21 mouse cellular contexts compared by ENCODE assay signal in the genomic region with DNA sequence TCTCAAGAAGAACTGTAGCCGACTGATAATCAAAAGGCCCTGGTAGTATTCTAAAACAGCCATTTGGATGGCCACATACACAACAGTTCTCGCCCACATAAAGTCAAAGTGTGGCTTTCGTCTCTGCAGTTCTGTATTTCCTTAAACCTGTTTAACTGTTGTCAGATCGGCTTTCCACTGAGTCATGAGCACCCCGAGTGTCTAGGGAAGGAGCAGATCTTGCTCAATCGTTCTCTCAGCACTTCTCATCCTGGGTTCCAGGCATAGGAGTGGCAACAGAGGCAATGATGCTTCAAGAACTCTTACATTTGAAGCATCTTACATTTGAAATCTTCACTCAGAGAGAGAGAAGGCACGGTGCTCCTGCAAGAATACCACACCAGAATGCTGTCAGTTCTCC. TPM values are rescaled to one million over a fixed set of nuclear protein-coding genes. Genes with fewer than 3 reads are reported as not detected.
A peak's percentile ranks its signal among the peaks of the same experiment; 100 is the strongest.
DNase-seq lines count a peak whose midpoint lies in the region; ATAC-seq and TF ChIP-seq lines count a peak whose summit lies in the region.
"Had no signal": no experiment of that assay in that cellular context is flagged by ENCODE, and none has a peak within 500 bp of the region (broad histone marks: within the 10 kb centered on the region; RNA-seq: fewer than 3 reads in every experiment).

No protein-coding gene starts in this region.

- H3K9me3 ChIP-seq in heart, embryonic 11.5 days (replicated peaks; ENCODE audit: control insufficient read depth, low read length), result no peaks in the 10 kb centered on the region
- H3K9me3 ChIP-seq: embryonic facial prominence, embryonic 12.5 days; forebrain, embryonic 12.5 days; hindbrain, embryonic 12.5 days had no signal

- no peaks in the 10 kb centered on the region for H3K36me3 ChIP-seq in heart, embryonic 11.5 days (ENCODE audit: control insufficient read depth, insufficient read depth, low read length)
- H3K36me3 ChIP-seq: embryonic facial prominence, embryonic 12.5 days; hindbrain, embryonic 12.5 days had no signal

- 80% methylated on average over 7 of the region's 7 CpGs for WGBS in heart, embryonic 11.5 days (ENCODE audit: insufficient replicate concordance)

- ATAC-seq in megakaryocyte progenitor cell, adult 5-6 weeks (replicated peaks; ENCODE audit: poor library complexity), result peak; percentile 75
- ATAC-seq in heart, embryonic 11.5 days (replicated peaks; ENCODE audit: insufficient number of reproducible peaks, low FRiP score, low TSS enrichment), result no peak
- ATAC-seq: forebrain, embryonic 16.5 days; hindbrain, embryonic 16.5 days had no signal

- H3K4me3 ChIP-seq in cortical plate, adult 2 months (ENCODE audit: insufficient read depth, low read length), result no peak overlapping the region
- no peak overlapping the region for H3K4me3 ChIP-seq in heart, embryonic 11.5 days (ENCODE audit: low read depth, low read length)
- H3K4me3 ChIP-seq: embryonic facial prominence, embryonic 12.5 days; forebrain, embryonic 12.5 days; gastrocnemius, adult 2 months; hindbrain, embryonic 12.5 days had no signal

- no peak for TF ChIP-seq POLR2A in cortical plate, adult 2 months (IDR thresholded peaks at IDR 0.05; ENCODE audit: extremely low read depth, insufficient read depth, low read length)

- peak; percentile 4 to 15 for DNase-seq in lung, adult 18-20 months
- no peak for DNase-seq in lung, postnatal 10 days
- peak; percentile 49 for DNase-seq in 416B (ENCODE audit: low read depth)
- DNase-seq in kidney, adult 9 months, result no peak
- DNase-seq: adrenal gland, adult 2 months; adrenal gland, postnatal 25 days; cerebellum, adult 11 months; cerebellum, adult 8-10 months; gastrocnemius, adult 2 months; gastrocnemius, postnatal 25 days; heart, adult 11 months; heart, postnatal 10 days; heart, postnatal 4 days had no signal

- H3K27me3 ChIP-seq in heart, embryonic 11.5 days (ENCODE audit: control insufficient read depth, insufficient read depth, low read length), result no peaks in the 10 kb centered on the region
- H3K27me3 ChIP-seq: embryonic facial prominence, embryonic 12.5 days; forebrain, embryonic 12.5 days; hindbrain, embryonic 12.5 days had no signal

- H3K9ac ChIP-seq in heart, embryonic 11.5 days (ENCODE audit: low read depth, low read length), result no peak overlapping the region
- H3K9ac ChIP-seq: embryonic facial prominence, embryonic 12.5 days; forebrain, embryonic 12.5 days; hindbrain, embryonic 12.5 days had no signal

- H3K4me2 ChIP-seq in heart, embryonic 11.5 days, result no peak overlapping the region
- H3K4me2 ChIP-seq: embryonic facial prominence, embryonic 12.5 days; forebrain, embryonic 12.5 days; hindbrain, embryonic 12.5 days had no signal

- 0 out of 2 replicates have a peak overlapping the region, but pooled peaks have one; percentile 3 for H3K27ac ChIP-seq in cortical plate, adult 2 months (ENCODE audit: insufficient read depth, low read length)
- H3K27ac ChIP-seq in heart, embryonic 11.5 days (ENCODE audit: low read depth, low read length), result no peak overlapping the region
- H3K27ac ChIP-seq: embryonic facial prominence, embryonic 12.5 days; forebrain, embryonic 12.5 days; gastrocnemius, adult 2 months; hindbrain, embryonic 12.5 days had no signal

- no peak for TF ChIP-seq CTCF in cortical plate, adult 2 months (IDR thresholded peaks at IDR 0.05; ENCODE audit: extremely low read depth, insufficient read depth, low read length)

- peaks cover 4% of the 10 kb centered on the region; the same call in 1 of the 2 replicates for H3K4me1 ChIP-seq in cortical plate, adult 2 months (ENCODE audit: control insufficient read depth, insufficient read depth, low read length)
- H3K4me1 ChIP-seq in heart, embryonic 11.5 days (ENCODE audit: control insufficient read depth, insufficient read depth, low read length), result no peaks in the 10 kb centered on the region
- H3K4me1 ChIP-seq: embryonic facial prominence, embryonic 12.5 days had no signal

RNA-seq across cellular contexts. Expression of a gene that starts 6.7 kb away (rescaled TPM):
- polyA plus RNA-seq in cortical plate, adult 2 months (2012; rRNA removed), result 44.6 and 51.7 TPM in 2 replicates
- total RNA-seq in megakaryocyte progenitor cell, adult 5-6 weeks (2015), result 33.7 and 38.3 TPM in 2 replicates
- 6.2 and 9.2 TPM in 2 replicates for total RNA-seq in megakaryocyte progenitor cell, adult 5-6 weeks (2017)
- polyA plus RNA-seq in heart, embryonic 11.5 days (2014; fragmentation: Nextera tagmentation; extraction: Ambion mirVana), result 2.9 and 3.1 TPM in 2 replicates

RNA-seq across cellular contexts. Expression of a gene that starts 54.7 kb away (rescaled TPM):
- 14.3 and 14.5 TPM in 2 replicates for polyA plus RNA-seq in cortical plate, adult 2 months (2012; rRNA removed)
- 37.2 and 39.8 TPM in 2 replicates for total RNA-seq in megakaryocyte progenitor cell, adult 5-6 weeks (2015)
- 70.0 and 86.7 TPM in 2 replicates for total RNA-seq in megakaryocyte progenitor cell, adult 5-6 weeks (2017)
- 11.0 and 12.0 TPM in 2 replicates for polyA plus RNA-seq in heart, embryonic 11.5 days (2014; fragmentation: Nextera tagmentation; extraction: Ambion mirVana)

RNA-seq across cellular contexts. Expression of a gene that starts 55.7 kb away (rescaled TPM):
- 1.6 and 2.3 TPM in 2 replicates for polyA plus RNA-seq in cortical plate, adult 2 months (2012; rRNA removed)
- 46.5 and 54.2 TPM in 2 replicates for total RNA-seq in megakaryocyte progenitor cell, adult 5-6 weeks (2015)
- 77.9 and 86.1 TPM in 2 replicates for total RNA-seq in megakaryocyte progenitor cell, adult 5-6 weeks (2017)
- polyA plus RNA-seq in heart, embryonic 11.5 days (2014; fragmentation: Nextera tagmentation; extraction: Ambion mirVana), result 0.76 and 1.0 TPM in 2 replicates

Comparison
In these comparisons a context has a peak if more than half of its experiments do, and no peak if none do; other contexts are left out.
1. DNase-seq: peak in lung, adult 18-20 months (2 of 2) and 416B (single experiment); none in lung, postnatal 10 days (single experiment) and kidney, adult 9 months (single experiment).
2. RNA of a gene that starts 6.7 kb away (polyA plus RNA-seq): 44.6 to 51.7 TPM in cortical plate, adult 2 months; 2.9 to 3.1 TPM in heart, embryonic 11.5 days; every median in the first group is over 10 times any median in the second.